Mouse (Mus musculus) lung, postnatal 4 days (tissue): ENCODE measurements at regions not wholly inside any gene's neighbourhood (a gene's known extent, or its start where the extent isn't known, plus 50 kb on each side); places are given as distances from the start of the nearest gene placed in this dataset.

Experiments
- DNase-seq, 2 experiments: peaks; one replicate each; pipeline ENCODE4 v3.0.0; 2021

DNA sequence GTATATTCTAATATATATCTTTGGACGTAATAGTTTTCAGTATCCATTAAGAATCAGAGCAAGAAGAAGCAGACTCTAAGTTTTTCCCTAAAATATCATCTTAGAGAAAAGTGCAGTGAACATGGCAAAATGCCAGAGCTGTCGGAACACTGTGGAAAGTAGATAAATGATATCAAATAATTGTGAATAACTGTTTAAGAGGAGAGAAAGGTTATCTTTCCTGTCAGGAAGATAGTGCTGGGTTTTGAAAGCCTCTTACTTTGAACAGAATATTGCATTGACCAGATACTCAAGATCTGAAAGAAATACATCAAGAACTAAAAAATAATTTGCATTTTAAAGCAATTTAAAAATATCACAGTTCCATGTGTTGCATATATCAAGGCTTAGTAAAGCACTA is 1549.2 kb downstream of the Pcdh18 start:
- DNase-seq: no peak

GRCm38 (mm10) chr3:48194300-48194699 is 1562.8 kb downstream of the Pcdh18 start:
- no peak for DNase-seq

DNA sequence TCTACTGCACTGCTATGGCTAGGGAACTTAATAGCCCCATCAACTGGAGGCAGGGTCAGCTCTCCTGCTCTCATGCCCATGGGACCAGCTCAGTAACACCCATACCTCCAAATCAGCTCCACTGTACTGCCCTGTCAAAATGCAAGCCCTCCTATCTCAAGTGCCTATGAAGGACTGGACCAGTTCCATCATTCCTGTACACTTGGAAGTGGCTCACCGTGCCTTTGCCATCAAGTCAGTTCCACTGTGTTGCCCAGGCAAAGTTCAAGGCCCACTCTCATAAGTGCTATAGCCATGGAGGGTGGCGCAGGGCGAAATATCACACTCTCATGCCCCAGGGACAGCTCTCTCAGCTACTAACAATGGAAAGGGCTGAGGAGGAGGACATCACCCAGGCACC is 1612.2 kb downstream of the Pcdh18 start:
- DNase-seq: no peak

DNA sequence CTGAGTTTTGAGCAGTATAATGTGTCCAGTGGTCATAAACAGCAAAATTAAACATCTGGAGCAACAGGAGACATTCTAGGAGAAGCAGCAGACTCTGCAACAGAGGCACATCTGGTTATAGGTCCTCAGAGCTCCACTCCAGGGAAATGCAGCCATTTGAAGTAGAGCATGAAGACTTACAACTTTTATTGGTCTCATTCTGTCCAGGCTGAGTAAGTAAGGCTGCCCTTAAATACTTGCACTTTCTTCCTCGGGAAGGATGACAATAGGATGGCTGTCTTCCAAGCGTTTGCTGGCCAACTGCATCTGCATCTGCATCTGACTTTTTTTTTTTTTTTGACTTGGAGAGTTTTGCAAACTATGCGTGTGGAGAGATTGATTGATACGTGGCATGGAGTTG is 1622.2 kb downstream of the Pcdh18 start:
- no peak for DNase-seq

DNA sequence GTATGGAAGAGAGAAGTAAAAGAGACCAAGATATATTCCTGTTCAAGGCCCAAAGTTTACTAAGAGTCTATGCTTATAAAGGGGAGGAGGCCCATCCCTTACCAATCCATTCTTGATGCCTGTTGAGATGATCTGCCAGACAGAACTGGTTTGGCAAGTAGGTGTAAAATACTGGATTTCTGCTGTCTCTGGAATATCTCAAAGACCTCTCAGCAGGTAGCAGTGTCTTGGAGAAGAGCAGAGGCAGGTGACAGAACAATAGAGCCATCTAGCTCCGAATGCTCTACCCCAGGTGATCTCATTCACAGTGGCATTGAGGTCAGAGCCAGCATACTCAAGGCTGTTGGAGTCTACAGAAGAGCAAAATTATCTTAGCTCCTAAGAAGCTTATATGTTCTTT is 1632.9 kb downstream of the Pcdh18 start:
- DNase-seq: no peak

DNA sequence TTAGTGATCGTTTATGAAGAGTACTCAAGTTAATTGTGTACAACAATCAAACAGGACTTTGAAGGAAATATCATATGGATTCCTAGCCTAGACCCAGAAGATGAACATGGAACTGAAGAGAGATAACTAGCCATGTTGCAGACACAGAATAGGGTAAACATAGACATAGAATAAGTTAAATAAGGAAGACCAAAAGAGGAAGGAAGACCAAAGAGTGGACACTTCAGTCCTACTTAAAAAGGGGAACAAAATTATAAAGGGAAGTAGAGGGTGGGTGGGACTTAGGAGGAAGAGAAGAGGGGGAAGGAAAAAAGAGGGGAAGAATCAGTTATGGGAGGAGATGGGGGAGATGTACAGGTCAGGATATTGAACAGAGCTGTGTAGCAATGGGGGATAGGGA is 1652.8 kb upstream of the Pabpc4l start:
- DNase-seq: no peak

DNA sequence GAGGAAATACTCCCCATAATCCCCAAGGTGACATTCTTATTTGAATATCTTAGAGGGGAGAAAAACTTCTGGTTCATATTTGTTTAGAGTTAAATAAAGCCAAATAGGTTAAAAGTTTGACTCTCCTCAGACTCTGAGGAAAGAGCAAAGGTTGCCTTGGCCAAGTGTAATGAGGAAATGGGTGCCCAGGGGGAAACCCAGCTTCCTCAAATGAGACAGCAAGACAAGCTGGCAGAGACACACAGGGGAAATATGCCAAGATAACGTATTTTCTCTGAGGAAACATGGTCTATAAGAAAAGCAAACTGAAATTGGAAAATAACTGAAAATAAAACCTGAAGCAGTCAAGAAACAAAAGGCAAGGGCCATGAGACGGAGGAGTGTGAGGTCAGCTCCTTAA is 1632.6 kb upstream of the Pabpc4l start:
- DNase-seq: peak in 1 of 2 experiments; percentile 5

DNA sequence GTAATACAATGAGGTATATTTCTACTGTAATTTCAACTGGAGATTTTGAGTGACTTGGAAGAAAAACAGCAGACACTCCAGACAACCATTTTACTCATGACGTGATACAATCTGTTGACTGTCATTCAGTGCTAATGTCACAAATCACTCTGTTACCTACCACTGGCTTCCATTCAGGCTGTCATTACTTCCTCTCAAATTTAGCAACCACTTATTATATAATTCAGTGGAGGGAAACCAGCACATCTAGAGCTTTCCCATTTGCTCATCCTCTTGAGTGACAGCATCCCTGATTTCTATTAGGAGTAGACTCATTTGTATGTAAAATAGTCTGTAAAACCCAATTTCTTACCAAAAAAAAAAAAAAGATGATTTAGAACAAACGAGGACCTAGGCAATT is 1627.3 kb upstream of the Pabpc4l start:
- DNase-seq: no peak

DNA sequence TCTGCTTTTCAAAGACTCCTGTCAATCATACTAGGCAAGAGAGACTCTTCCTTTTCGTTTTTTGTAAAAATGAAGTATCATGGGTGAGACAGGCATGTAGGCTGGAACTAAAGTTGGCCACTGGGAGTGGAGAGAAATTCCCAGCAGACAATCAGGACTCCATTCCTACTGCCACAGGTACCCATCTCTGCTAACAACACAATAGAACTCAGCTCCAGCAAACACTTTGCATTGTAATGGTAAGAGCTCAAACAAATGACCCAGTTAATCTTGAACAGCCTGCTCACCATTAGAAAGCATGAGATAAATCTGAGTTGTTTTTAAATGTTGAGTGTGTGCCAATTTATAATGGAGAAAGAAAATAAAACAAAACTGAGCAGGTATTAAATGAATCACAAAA is 1620.6 kb upstream of the Pabpc4l start:
- DNase-seq: no peak
